Mouse (Mus musculus) left cerebral cortex, adult 2 months (tissue): ENCODE data around the gene Stt3b. TPM values are rescaled to one million over a fixed set of nuclear protein-coding genes. Genes with fewer than 3 reads are reported as not detected.

Experiments
- DNase-seq, 2 experiments: peaks; one replicate each; pipeline ENCODE4 v3.0.0; 2021 to 2022; ENCODE audit warnings: low spot score in 2 of 2, mixed read lengths in 1 of 2; ENCODE audit errors: extremely low spot score in 1 of 2
- H3K27ac ChIP-seq: fragments of 200-600 bp; 2 replicates; pipeline ENCODE4 v1.8.1; 2022
- H3K4me3 ChIP-seq: fragments of 200-600 bp; 2 replicates; pipeline ENCODE4 v1.8.1; 2022
- CTCF ChIP-seq: fragments of 200-600 bp; IDR thresholded peaks from 2 replicates; pipeline ENCODE4 v1.8.1; 2022; ENCODE audit warnings: antibody characterized with exemption, mild to moderate bottlenecking, moderate library complexity
- intact Hi-C: fragments of 180-260 bp; cut with DNase I; formaldehyde crosslinking; loops from one replicate; pipeline ENCODE4 v1.15.1; 2025
- total RNA-seq, 2 experiments: library from RNA; stranded (reverse); gene quantifications; 2 replicates each; pipeline ENCODE4 v1.2.3; 2021

Gene Stt3b
- total RNA-seq, 2 experiments from 2014 or later: 87.7 to 92.9 TPM

- no peak overlapping the region for H3K27ac ChIP-seq
- H3K4me3 ChIP-seq: no peak overlapping the region
- intact Hi-C loops: loop anchor here (5.0 kb wide), 1 partner anchor 96 kb away; no protein-coding TSS in a partner anchor
- TF ChIP-seq CTCF: no peak
- no peak for DNase-seq
Observed at GRCm38 (mm10) chr9:115257733-115258286, 52.4 kb downstream of the Stt3b start.

GRCm38 (mm10) chr9:115249145-115249544 lies 61.1 kb downstream of the Stt3b start:
- Histone ChIP-seq H3K27ac (no peak overlapping the region), H3K4me3 (no peak overlapping the region)
- TF ChIP-seq CTCF: no peak
- DNase-seq: no peak
- intact Hi-C loops: no loop called here

GRCm38 (mm10) chr9:115245092-115245491 lies 65.1 kb downstream of the Stt3b start:
- no peak for DNase-seq
- Histone ChIP-seq H3K4me3 (no peak overlapping the region), H3K27ac (no peak overlapping the region)
- intact Hi-C loops: no loop called here
- no peak for TF ChIP-seq CTCF

- DNase-seq: no peak
- intact Hi-C loops: no loop called here
- no peak overlapping the region for H3K4me3 ChIP-seq
- TF ChIP-seq CTCF: no peak
- H3K27ac ChIP-seq: no peak overlapping the region
Observed at GRCm38 (mm10) chr9:115243630-115244029, 66.6 kb downstream of the Stt3b start.

GRCm38 (mm10) chr9:115239861-115240260 lies 70.4 kb downstream of the Stt3b start:
- H3K27ac ChIP-seq: no peak overlapping the region
- H3K4me3 ChIP-seq: no peak overlapping the region
- intact Hi-C loops: no loop called here
- no peak; the same call in 1 of the 2 replicates for TF ChIP-seq CTCF
- no peak for DNase-seq

- no peak for TF ChIP-seq CTCF
- intact Hi-C loops: no loop called here
- H3K27ac ChIP-seq: no peak overlapping the region
- DNase-seq: no peak
- H3K4me3 ChIP-seq: no peak overlapping the region
Observed at GRCm38 (mm10) chr9:115237943-115238342, 72.3 kb downstream of the Stt3b start.

GRCm38 (mm10) chr9:115236352-115236841 lies 73.8 kb downstream of the Stt3b start:
- intact Hi-C loops: no loop called here
- Histone ChIP-seq H3K4me3 (no peak overlapping the region), H3K27ac (no peak overlapping the region; the same call in 1 of the 2 replicates)
- no peak for TF ChIP-seq CTCF
- no peak for DNase-seq

- peak overlapping the region; percentile 56 for H3K27ac ChIP-seq
- DNase-seq: no peak
- intact Hi-C loops: loop anchor here (5.0 kb wide), 1 partner anchor 257 kb away; the partner anchor contains the start of gene Osbpl10
- no peak for TF ChIP-seq CTCF
- H3K4me3 ChIP-seq: no peak overlapping the region
Observed at GRCm38 (mm10) chr9:115234561-115234960, 75.7 kb downstream of the Stt3b start.

- no peak for DNase-seq
- H3K4me3 ChIP-seq: no peak overlapping the region
- intact Hi-C loops: loop anchor here (5.0 kb wide), 1 partner anchor 256 kb away; the partner anchor contains the start of gene Osbpl10
- TF ChIP-seq CTCF: no peak
- H3K27ac ChIP-seq: peak overlapping the region; percentile 56
Observed at GRCm38 (mm10) chr9:115233721-115234120, 76.5 kb downstream of the Stt3b start.

GRCm38 (mm10) chr9:115231476-115231875 lies 78.7 kb downstream of the Stt3b start:
- no peak for TF ChIP-seq CTCF
- peak overlapping the region; percentile 53; the same call in 1 of the 2 replicates for H3K27ac ChIP-seq
- intact Hi-C loops: loop anchor here (5.0 kb wide), 1 partner anchor 254 kb away; the partner anchor contains the start of gene Osbpl10

GRCm38 (mm10) chr9:115230141-115230540 lies 80.1 kb downstream of the Stt3b start:
- DNase-seq: no peak
- Histone ChIP-seq H3K4me3 (no peak overlapping the region), H3K27ac (no peak overlapping the region)
- no peak for TF ChIP-seq CTCF
- intact Hi-C loops: loop anchor here (5.0 kb wide), 1 partner anchor 253 kb away; the partner anchor contains the start of gene Osbpl10

More at GRCm38 (mm10) chr9:115231476-115231875, 78.7 kb downstream of the Stt3b start:
- H3K4me3 ChIP-seq: no peak overlapping the region
- no peak for DNase-seq

- TF ChIP-seq CTCF: no peak
- intact Hi-C loops: loop anchor here (5.0 kb wide), 1 partner anchor 252 kb away; the partner anchor contains the start of gene Osbpl10
- H3K4me3 ChIP-seq: no peak overlapping the region
- DNase-seq: no peak
- H3K27ac ChIP-seq: no peak overlapping the region
Observed at GRCm38 (mm10) chr9:115229676-115230075, 80.5 kb downstream of the Stt3b start.
